Mouse (Mus musculus): Measurements from ENCODE around the gene Tnfrsf1a. TPM values are rescaled to one million over a fixed set of nuclear protein-coding genes. Genes with fewer than 3 reads are reported as not detected.

Gene Tnfrsf1a
- polyA plus RNA-seq, 1 experiment from 2014 or later = 60.6 TPM

DNA sequence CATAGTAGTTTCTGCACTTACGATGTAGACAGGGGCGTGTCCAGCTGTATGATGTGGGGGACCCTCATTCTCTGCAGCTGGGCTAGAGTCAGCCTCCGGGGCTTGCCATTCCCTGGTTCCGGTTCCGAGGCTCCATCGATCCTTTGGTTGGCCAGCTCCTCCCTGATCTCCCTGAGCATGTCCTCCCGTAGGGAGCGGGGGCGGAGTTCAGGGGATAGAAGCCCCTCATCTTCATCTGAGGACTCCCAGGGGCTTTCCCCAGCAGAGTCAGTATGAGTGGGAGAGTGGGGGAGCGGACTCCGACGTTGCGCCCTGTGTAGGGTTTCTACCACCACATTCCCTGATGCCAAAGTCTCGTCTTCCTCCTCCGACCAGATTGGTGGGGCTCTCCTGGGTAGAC, 13.9 kb downstream of the Tnfrsf1a start:
- H3K4me3 ChIP-seq (ENCODE audit: low read depth, low read length) = no peak overlapping the region
- ATAC-seq (replicated peaks; ENCODE audit: low FRiP score, low TSS enrichment, low read depth) (no peak), DNase-seq (ENCODE audit: low spot score) (no peak)
- H3K36me3 ChIP-seq (ENCODE audit: control insufficient read depth, insufficient read depth, low read length) = peaks cover 48% of the 10 kb centered on the region
- peak overlapping the region; percentile 30 for H3K4me2 ChIP-seq (ENCODE audit: low read length)
- peaks cover 15% of the 10 kb centered on the region; the same call in 1 of the 2 replicates for H3K4me1 ChIP-seq (replicated peaks; ENCODE audit: control insufficient read depth, insufficient read depth, low read length)
- H3K27ac ChIP-seq (ENCODE audit: low read depth) = no peak overlapping the region
- H3K9ac ChIP-seq (ENCODE audit: low read length) = no peak overlapping the region
- WGBS = 31% methylated on average over 15 of the region's 15 CpGs
- H3K27me3 ChIP-seq (replicated peaks; ENCODE audit: control insufficient read depth, insufficient read depth, low read length) = peaks cover 7% of the 10 kb centered on the region; the same call in 1 of the 2 replicates
- H3K9me3 ChIP-seq (ENCODE audit: control insufficient read depth, low read length) = no peaks in the 10 kb centered on the region

DNA sequence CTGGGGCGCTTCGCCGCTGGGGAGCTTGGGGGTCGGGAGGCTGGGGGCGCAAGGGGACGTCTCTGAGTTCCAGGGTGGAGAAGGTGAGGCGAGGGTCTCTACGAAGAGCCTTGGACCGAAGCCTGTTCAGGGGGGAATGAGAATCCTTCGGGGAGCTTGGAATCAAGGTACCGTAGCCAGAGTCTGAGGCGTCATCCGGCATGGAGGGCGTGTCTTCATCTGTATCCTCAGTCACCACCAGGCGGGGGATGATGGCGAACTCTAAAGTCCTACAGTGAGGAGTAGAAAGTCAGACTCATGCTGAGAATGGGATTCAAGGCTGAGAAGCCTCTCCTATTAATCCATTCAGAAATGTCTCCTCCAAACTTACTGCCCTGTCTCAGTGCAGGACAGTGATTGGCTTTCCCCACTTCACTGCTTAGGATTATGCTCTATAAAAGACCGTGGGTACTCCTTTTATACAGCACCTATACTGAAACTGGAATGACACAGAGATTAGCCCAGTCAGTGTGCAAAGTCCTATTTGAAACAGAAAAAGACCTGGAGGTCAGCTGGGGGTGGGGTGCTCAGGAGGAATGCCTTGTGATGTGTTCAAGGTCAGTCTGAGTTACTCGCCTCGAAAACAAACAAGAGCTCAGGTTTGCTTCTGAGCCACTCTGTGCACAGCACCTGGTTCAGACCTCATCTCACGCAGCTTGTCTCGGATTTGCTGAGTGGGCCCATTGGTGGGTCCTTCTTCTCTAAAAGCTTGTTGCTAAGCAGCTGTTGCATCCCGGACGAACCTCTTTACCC, 14.5 kb downstream of the Tnfrsf1a start:
- no peak for DNase-seq (ENCODE audit: low spot score)
- H3K36me3 ChIP-seq (ENCODE audit: control insufficient read depth, insufficient read depth, low read length) = peaks cover 42% of the 10 kb centered on the region
- no peaks in the 10 kb centered on the region for H3K9me3 ChIP-seq (ENCODE audit: control insufficient read depth, low read length)
- peaks cover 7% of the 10 kb centered on the region; the same call in 1 of the 2 replicates for H3K27me3 ChIP-seq (replicated peaks; ENCODE audit: control insufficient read depth, insufficient read depth, low read length)
- no peak overlapping the region for H3K4me3 ChIP-seq (ENCODE audit: low read depth, low read length)
- H3K9ac ChIP-seq (ENCODE audit: low read length) = no peak overlapping the region
- H3K4me2 ChIP-seq (ENCODE audit: low read length) = peak overlapping the region; percentile 30
- no peak overlapping the region; the same call in 1 of the 2 replicates for H3K27ac ChIP-seq (ENCODE audit: low read depth)
- 19% methylated on average over 23 of the region's 23 CpGs for WGBS
- peak; percentile 33; the same call in 1 of the 2 replicates for ATAC-seq (replicated peaks; ENCODE audit: low FRiP score, low TSS enrichment, low read depth)
- H3K4me1 ChIP-seq (replicated peaks; ENCODE audit: control insufficient read depth, insufficient read depth, low read length) = peaks cover 21% of the 10 kb centered on the region; the same call in 1 of the 2 replicates

DNA sequence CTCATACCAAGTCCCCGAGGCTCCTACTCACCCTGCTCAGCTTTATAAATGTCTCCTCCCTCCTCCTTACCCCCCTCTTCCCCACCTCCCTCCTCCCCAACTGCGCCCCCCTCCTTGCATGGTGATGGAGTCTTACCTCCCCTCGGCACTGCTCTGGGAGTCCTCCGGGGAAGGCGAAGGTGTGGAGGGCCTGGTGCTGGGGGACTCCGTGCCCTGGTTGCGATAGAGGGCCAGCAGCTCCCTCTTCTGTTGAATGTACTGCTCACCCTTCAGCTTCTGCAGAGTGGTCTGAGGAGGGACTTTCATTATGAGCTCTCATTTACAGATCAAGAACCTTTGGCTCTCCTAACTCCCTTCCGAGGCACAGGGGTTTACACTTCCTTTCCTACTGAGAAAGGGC, 15.3 kb downstream of the Tnfrsf1a start:
- H3K4me1 ChIP-seq (replicated peaks; ENCODE audit: control insufficient read depth, insufficient read depth, low read length) = peaks cover 24% of the 10 kb centered on the region; the same call in 1 of the 2 replicates
- ATAC-seq (replicated peaks; ENCODE audit: low FRiP score, low TSS enrichment, low read depth) (peak; percentile 10; the same call in 1 of the 2 replicates), DNase-seq (ENCODE audit: low spot score) (no peak)
- no peak overlapping the region for H3K4me3 ChIP-seq (ENCODE audit: low read depth, low read length)
- 9% methylated on average over 8 of the region's 8 CpGs for WGBS
- no peaks in the 10 kb centered on the region for H3K9me3 ChIP-seq (ENCODE audit: control insufficient read depth, low read length)
- H3K27ac ChIP-seq (ENCODE audit: low read depth) = no peak overlapping the region
- H3K27me3 ChIP-seq (replicated peaks; ENCODE audit: control insufficient read depth, insufficient read depth, low read length) = peaks cover 7% of the 10 kb centered on the region; the same call in 1 of the 2 replicates
- no peak overlapping the region for H3K9ac ChIP-seq (ENCODE audit: low read length)
- no peak overlapping the region for H3K4me2 ChIP-seq (ENCODE audit: low read length)
- H3K36me3 ChIP-seq (ENCODE audit: control insufficient read depth, insufficient read depth, low read length) = peaks cover 34% of the 10 kb centered on the region

- no peak overlapping the region for H3K4me3 ChIP-seq (ENCODE audit: low read depth, low read length)
- no peak overlapping the region for H3K9ac ChIP-seq (ENCODE audit: low read length)
- WGBS = 84% methylated on average over 5 of the region's 5 CpGs
- no peak overlapping the region for H3K4me2 ChIP-seq (ENCODE audit: low read length)
- peaks cover 7% of the 10 kb centered on the region; the same call in 1 of the 2 replicates for H3K27me3 ChIP-seq (replicated peaks; ENCODE audit: control insufficient read depth, insufficient read depth, low read length)
- H3K36me3 ChIP-seq (ENCODE audit: control insufficient read depth, insufficient read depth, low read length) = peaks cover 23% of the 10 kb centered on the region
- no peaks in the 10 kb centered on the region for H3K9me3 ChIP-seq (ENCODE audit: control insufficient read depth, low read length)
- ATAC-seq (replicated peaks; ENCODE audit: low FRiP score, low TSS enrichment, low read depth) = no peak
- H3K4me1 ChIP-seq (replicated peaks; ENCODE audit: control insufficient read depth, insufficient read depth, low read length) = peaks cover 24% of the 10 kb centered on the region; the same call in 1 of the 2 replicates
- H3K27ac ChIP-seq (ENCODE audit: low read depth) = no peak overlapping the region
- no peak for DNase-seq (ENCODE audit: low spot score)
Measured at GRCm38 (mm10) chr6:125365522-125365921, 16.4 kb downstream of the Tnfrsf1a start.

DNA sequence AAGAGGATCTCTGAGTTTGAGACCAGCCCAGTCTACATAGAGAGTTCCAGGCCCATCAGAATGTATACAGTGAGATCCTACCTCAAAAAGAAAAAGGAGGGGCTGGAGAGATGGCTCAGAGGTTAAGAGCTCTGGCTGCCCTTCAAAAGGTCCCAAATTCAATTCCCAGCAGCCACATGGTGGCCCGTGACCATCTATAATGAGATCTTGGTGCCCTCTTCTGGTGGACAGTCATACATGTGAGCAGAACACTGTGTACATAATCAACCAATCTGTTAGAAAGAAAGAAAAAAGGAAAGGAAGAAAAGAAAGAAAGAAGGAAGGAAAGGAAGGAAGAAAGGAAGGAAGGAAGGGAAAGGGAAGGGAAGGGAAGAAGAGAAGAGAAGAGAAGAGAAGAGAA, 17.0 kb downstream of the Tnfrsf1a start:
- Histone ChIP-seq H3K4me2 (ENCODE audit: low read length) (no peak overlapping the region), H3K9ac (ENCODE audit: low read length) (no peak overlapping the region), H3K4me3 (ENCODE audit: low read depth, low read length) (no peak overlapping the region), H3K27me3 (replicated peaks; ENCODE audit: control insufficient read depth, insufficient read depth, low read length) (peaks cover 7% of the 10 kb centered on the region; the same call in 1 of the 2 replicates), H3K36me3 (ENCODE audit: control insufficient read depth, insufficient read depth, low read length) (peaks cover 17% of the 10 kb centered on the region), H3K4me1 (replicated peaks; ENCODE audit: control insufficient read depth, insufficient read depth, low read length) (peaks cover 24% of the 10 kb centered on the region; the same call in 1 of the 2 replicates), H3K9me3 (ENCODE audit: control insufficient read depth, low read length) (no peaks in the 10 kb centered on the region), H3K27ac (ENCODE audit: low read depth) (no peak overlapping the region)
- ATAC-seq (replicated peaks; ENCODE audit: low FRiP score, low TSS enrichment, low read depth) (no peak), DNase-seq (ENCODE audit: low spot score) (no peak)
- 76% methylated on average over 1 of the region's 1 CpGs for WGBS

DNA sequence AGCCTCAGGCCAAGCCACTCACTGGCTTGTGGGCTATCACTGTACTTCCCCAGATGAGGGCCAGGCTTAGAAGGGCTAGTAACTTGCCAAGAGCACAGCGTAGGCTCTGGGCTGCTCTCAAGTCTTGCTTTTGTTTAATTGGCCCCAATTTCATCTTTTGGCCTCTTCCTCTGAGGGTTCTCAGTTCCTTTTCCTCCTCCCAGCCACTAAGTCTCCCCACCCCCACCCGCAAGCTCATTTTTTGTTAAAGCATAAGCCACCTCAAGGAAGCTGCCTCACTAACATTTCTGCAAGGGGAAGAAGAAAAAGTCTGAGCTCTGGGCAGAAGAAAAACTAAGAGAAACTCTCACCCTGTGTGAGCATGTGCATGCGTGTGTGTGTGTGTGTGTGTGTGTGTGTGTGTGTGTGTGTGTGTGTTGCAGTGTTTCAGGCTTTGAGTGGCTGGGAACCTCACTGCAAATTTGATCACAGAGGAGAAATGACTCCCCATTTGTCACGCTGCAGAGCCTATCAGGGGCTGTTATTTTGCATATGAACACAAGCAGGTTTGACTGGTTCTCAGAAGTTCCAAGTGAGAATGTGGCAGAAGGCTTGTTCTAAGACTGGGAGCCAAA, 18.7 kb downstream of the Tnfrsf1a start:
- DNase-seq (ENCODE audit: low spot score) (no peak), ATAC-seq (replicated peaks; ENCODE audit: low FRiP score, low TSS enrichment, low read depth) (0 out of 2 replicates have a peak, but pooled peaks have one; percentile 16)
- Histone ChIP-seq H3K9me3 (ENCODE audit: control insufficient read depth, low read length) (no peaks in the 10 kb centered on the region), H3K36me3 (ENCODE audit: control insufficient read depth, insufficient read depth, low read length) (no peaks in the 10 kb centered on the region), H3K4me3 (ENCODE audit: low read depth, low read length) (no peak overlapping the region), H3K4me2 (ENCODE audit: low read length) (no peak overlapping the region), H3K4me1 (replicated peaks; ENCODE audit: control insufficient read depth, insufficient read depth, low read length) (peaks cover 22% of the 10 kb centered on the region; the same call in 1 of the 2 replicates), H3K27me3 (replicated peaks; ENCODE audit: control insufficient read depth, insufficient read depth, low read length) (0 out of 2 replicates have a peak, but pooled peaks cover 2% of the 10 kb centered on the region), H3K27ac (ENCODE audit: low read depth) (no peak overlapping the region), H3K9ac (ENCODE audit: low read length) (no peak overlapping the region)
- WGBS = 47% methylated on average over 4 of the region's 4 CpGs

- no peak overlapping the region for H3K4me2 ChIP-seq (ENCODE audit: low read length)
- no peaks in the 10 kb centered on the region for H3K9me3 ChIP-seq (ENCODE audit: control insufficient read depth, low read length)
- H3K4me1 ChIP-seq (replicated peaks; ENCODE audit: control insufficient read depth, insufficient read depth, low read length) = peaks cover 22% of the 10 kb centered on the region
- peaks cover 21% of the 10 kb centered on the region for H3K27me3 ChIP-seq (replicated peaks; ENCODE audit: control insufficient read depth, insufficient read depth, low read length)
- H3K4me3 ChIP-seq (ENCODE audit: low read depth, low read length) = no peak overlapping the region
- H3K27ac ChIP-seq (ENCODE audit: low read depth) = no peak overlapping the region
- no peaks in the 10 kb centered on the region for H3K36me3 ChIP-seq (ENCODE audit: control insufficient read depth, insufficient read depth, low read length)
- no peak for ATAC-seq (replicated peaks; ENCODE audit: low FRiP score, low TSS enrichment, low read depth)
- no peak for DNase-seq (ENCODE audit: low spot score)
- H3K9ac ChIP-seq (ENCODE audit: low read length) = no peak overlapping the region
- 59% methylated on average over 6 of the region's 6 CpGs for WGBS
Measured at GRCm38 (mm10) chr6:125377042-125377441, 27.9 kb downstream of the Tnfrsf1a start.

- Histone ChIP-seq H3K4me2 (ENCODE audit: low read length) (peak overlapping the region; percentile 26), H3K4me1 (replicated peaks; ENCODE audit: control insufficient read depth, insufficient read depth, low read length) (peaks cover 22% of the 10 kb centered on the region), H3K27me3 (replicated peaks; ENCODE audit: control insufficient read depth, insufficient read depth, low read length) (peaks cover 21% of the 10 kb centered on the region), H3K27ac (ENCODE audit: low read depth) (no peak overlapping the region), H3K9me3 (ENCODE audit: control insufficient read depth, low read length) (no peaks in the 10 kb centered on the region), H3K9ac (ENCODE audit: low read length) (no peak overlapping the region), H3K36me3 (ENCODE audit: control insufficient read depth, insufficient read depth, low read length) (no peaks in the 10 kb centered on the region), H3K4me3 (ENCODE audit: low read depth, low read length) (no peak overlapping the region)
- 40% methylated on average over 16 of the region's 16 CpGs for WGBS
- DNase-seq (ENCODE audit: low spot score) = peak; percentile 86
- ATAC-seq (replicated peaks; ENCODE audit: low FRiP score, low TSS enrichment, low read depth) = peak; percentile 72
Measured at GRCm38 (mm10) chr6:125377582-125378451, 28.7 kb downstream of the Tnfrsf1a start.
